Mouse (Mus musculus) intestine, embryonic 14.5 days (tissue): ENCODE measurements at regions not wholly inside any gene's neighbourhood (a gene's known extent, or its start where the extent isn't known, plus 50 kb on each side); places are given as distances from the start of the nearest gene placed in this dataset.

Source experiments
- ATAC-seq: fragments of 200-750 bp; cut with Nextera tagmentation; replicated peaks from 2 replicates; pipeline ENCODE4 v1.8.0; 2017; ENCODE audit warnings: low read depth, moderate number of reproducible peaks, moderate TSS enrichment, moderate library complexity; ENCODE audit not compliant: low FRiP score, low TSS enrichment
- DNase-seq: peaks from one replicate; pipeline ENCODE4 v3.0.0-alpha.2; 2018; ENCODE audit warnings: low spot score
- H3K27ac ChIP-seq: fragments of 300-500 bp; sonication (generic); 2 replicates; pipeline ENCODE4 v1.5.1; 2014; ENCODE audit warnings: low read depth, mild to moderate bottlenecking, control low read depth
- H3K27me3 ChIP-seq: fragments of 300-500 bp; sonication (generic); replicated peaks from 2 replicates; pipeline ENCODE4 v1.6.1; 2014; ENCODE audit warnings: low read length, control low read depth; ENCODE audit not compliant: control insufficient read depth, insufficient read depth
- H3K36me3 ChIP-seq: fragments of 300-500 bp; sonication (generic); 2 replicates; pipeline ENCODE4 v1.6.1; 2014; ENCODE audit warnings: low read length, control low read depth; ENCODE audit not compliant: control insufficient read depth, insufficient read depth
- H3K4me1 ChIP-seq: fragments of 300-500 bp; sonication (generic); replicated peaks from 2 replicates; pipeline ENCODE4 v1.6.1; 2014; ENCODE audit warnings: low read length, control low read depth, mixed read lengths; ENCODE audit not compliant: control insufficient read depth, insufficient read depth
- H3K4me2 ChIP-seq: fragments of 300-500 bp; sonication (generic); 2 replicates; pipeline ENCODE4 v1.6.1; 2014; ENCODE audit warnings: low read length
- H3K4me3 ChIP-seq: fragments of 300-500 bp; sonication (generic); 2 replicates; pipeline ENCODE4 v1.5.1; 2014; ENCODE audit warnings: low read depth, low read length, control low read depth, mixed read lengths
- H3K9ac ChIP-seq: fragments of 300-500 bp; sonication (generic); 2 replicates; pipeline ENCODE4 v1.6.1; 2014; ENCODE audit warnings: mild to moderate bottlenecking, low read length
- H3K9me3 ChIP-seq: fragments of 300-500 bp; sonication (generic); 2 replicates; pipeline ENCODE4 v1.6.1; 2016; ENCODE audit warnings: low read length, control low read depth; ENCODE audit not compliant: control insufficient read depth
- WGBS: fragments of 180-500 bp; shearing (Covaris S2); extraction: QIAGEN DNeasy Blood & Tissue Kit; methylation state at CpG from one replicate; pipeline ENCODE4 v1.1.7; 2014; 5-methylcytosine and 5-hydroxymethylcytosine counted together

DNA sequence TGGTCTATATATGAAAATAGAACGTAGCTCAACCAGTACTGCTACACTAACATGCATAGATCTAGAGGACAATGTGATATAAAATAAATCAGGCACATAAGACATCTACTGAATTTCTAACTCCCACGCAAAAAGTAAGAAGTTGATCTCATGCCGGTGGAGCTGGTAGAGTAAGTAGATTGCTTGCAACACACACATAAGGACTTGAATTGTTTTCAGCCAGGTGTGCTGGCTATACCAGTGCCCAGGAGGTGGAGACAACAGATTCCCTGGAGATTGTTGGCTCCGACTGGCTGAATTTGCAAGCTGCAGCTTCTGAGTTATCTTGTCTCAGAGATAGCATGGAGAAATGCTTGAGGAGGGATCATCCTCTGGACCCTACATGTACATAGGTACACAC lies 331.6 kb upstream of the Tenm3 start:
- ATAC-seq, result no peak
- H3K9me3 ChIP-seq, result no peaks in the 10 kb centered on the region
- no peak overlapping the region for H3K9ac ChIP-seq
- DNase-seq, result no peak
- H3K4me1 ChIP-seq, result no peaks in the 10 kb centered on the region
- 90% methylated on average over 4 of the region's 4 CpGs for WGBS
- no peak overlapping the region for H3K4me2 ChIP-seq
- no peaks in the 10 kb centered on the region for H3K27me3 ChIP-seq
- no peak overlapping the region for H3K27ac ChIP-seq
- H3K36me3 ChIP-seq, result no peaks in the 10 kb centered on the region
- no peak overlapping the region for H3K4me3 ChIP-seq

DNA sequence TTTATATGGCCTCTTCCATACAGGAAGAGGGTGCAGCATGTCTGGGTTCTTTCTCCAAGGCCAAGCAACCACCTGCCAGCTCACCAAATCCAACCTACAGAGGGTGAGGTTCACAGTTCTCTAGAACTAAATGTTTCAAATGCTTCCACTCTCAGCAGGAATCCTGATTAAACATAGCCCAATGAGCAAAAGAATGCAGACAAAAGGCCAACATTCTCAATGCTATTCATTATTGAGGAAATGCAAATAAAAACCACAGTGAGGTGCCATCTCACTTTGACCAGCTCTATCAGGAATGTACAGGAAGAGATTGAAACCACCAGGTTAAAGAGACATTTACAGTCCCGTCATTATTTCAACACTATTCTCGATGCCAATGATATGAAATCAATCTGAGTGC lies 331.2 kb upstream of the Tenm3 start:
- Histone ChIP-seq H3K27me3 (no peaks in the 10 kb centered on the region), H3K36me3 (no peaks in the 10 kb centered on the region), H3K27ac (no peak overlapping the region), H3K4me3 (no peak overlapping the region), H3K4me1 (no peaks in the 10 kb centered on the region), H3K4me2 (no peak overlapping the region), H3K9ac (no peak overlapping the region), H3K9me3 (no peaks in the 10 kb centered on the region)
- DNase-seq, result no peak
- no peak for ATAC-seq
- 92% methylated on average over 2 of the region's 2 CpGs for WGBS

- no peak for DNase-seq
- Histone ChIP-seq H3K27me3 (no peaks in the 10 kb centered on the region), H3K9me3 (no peaks in the 10 kb centered on the region), H3K4me1 (no peaks in the 10 kb centered on the region), H3K9ac (no peak overlapping the region), H3K36me3 (no peaks in the 10 kb centered on the region), H3K27ac (no peak overlapping the region), H3K4me3 (no peak overlapping the region), H3K4me2 (no peak overlapping the region)
- ATAC-seq, result no peak
- WGBS, result 65% methylated on average over 4 of the region's 4 CpGs
These were observed 315.6 kb upstream of the Tenm3 start for GRCm38 (mm10) chr8:49159318-49159717.

DNA sequence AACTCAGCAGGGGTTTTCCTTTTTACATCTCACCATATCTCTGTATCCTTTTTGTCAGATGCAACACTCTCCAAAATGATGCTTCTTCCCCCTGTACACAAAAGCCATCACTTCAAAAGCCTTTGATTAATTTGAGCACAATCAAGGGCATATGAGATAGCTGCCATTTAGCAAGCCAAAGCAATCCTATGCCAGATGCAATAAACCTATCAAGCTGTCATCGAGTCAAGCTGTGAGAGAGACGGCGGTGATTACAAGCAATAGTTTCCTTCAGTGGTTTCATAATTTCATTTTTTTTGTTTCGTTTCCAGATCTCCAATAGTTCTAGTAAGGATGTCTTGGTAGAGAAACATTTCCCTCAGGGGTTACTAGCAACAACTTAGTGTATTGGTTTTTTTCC lies 314.4 kb upstream of the Tenm3 start:
- Histone ChIP-seq H3K9ac (no peak overlapping the region), H3K4me3 (no peak overlapping the region), H3K27me3 (no peaks in the 10 kb centered on the region), H3K27ac (no peak overlapping the region), H3K4me1 (no peaks in the 10 kb centered on the region), H3K36me3 (no peaks in the 10 kb centered on the region), H3K4me2 (no peak overlapping the region), H3K9me3 (no peaks in the 10 kb centered on the region)
- WGBS, result 72% methylated on average over 4 of the region's 4 CpGs
- no peak for ATAC-seq
- DNase-seq, result no peak

DNA sequence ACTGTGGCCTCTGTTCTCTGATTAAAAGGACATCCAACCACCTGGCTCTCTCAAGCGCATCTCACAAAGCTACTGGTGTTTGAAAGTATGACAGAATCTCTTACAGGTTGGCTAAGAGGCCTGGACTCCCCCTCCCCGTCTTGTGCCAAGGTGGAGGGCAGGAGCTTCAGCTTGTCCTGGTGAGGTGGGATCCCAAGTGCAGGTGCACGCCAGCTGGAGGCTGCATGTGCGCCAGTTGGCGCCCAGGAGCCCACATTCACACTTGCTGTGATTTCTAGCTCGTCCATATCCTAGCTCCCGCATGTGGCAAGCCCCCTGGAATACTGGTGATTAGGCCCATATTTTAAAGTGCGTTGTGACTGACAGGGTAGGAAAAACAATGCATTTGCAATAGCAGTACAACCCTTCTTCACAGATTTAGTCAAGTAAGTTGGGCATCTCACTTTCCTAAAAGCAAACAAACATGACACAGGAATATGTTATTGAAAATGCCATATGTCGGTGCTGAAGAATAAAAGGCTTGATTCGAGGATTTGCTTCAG lies 292.8 kb upstream of the Tenm3 start:
- Histone ChIP-seq H3K4me3 (no peak overlapping the region), H3K9me3 (no peaks in the 10 kb centered on the region), H3K4me2 (no peak overlapping the region), H3K27me3 (no peaks in the 10 kb centered on the region), H3K27ac (no peak overlapping the region), H3K9ac (no peak overlapping the region), H3K4me1 (no peaks in the 10 kb centered on the region), H3K36me3 (no peaks in the 10 kb centered on the region)
- 88% methylated on average over 10 of the region's 10 CpGs for WGBS
- no peak for ATAC-seq
- no peak for DNase-seq

DNA sequence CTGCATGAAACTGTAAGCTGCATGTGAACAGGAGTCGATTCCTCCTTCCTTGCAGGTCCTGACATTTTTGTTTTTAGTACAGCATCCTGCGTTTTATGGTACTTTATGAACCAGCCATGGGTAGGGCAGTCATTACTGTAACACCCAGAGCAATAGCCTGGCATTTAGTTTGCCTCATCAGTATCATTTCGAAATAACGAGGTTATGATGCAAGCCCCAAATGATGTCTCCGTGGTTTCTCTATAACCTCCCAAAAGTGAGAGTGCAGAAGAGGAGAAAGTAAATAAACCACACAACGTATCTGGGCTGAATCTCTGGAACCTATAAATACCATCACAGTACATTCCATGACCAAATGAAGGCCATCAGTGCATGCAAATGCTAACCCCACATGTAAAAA lies 265.3 kb upstream of the Tenm3 start:
- H3K9me3 ChIP-seq, result no peaks in the 10 kb centered on the region
- no peak for ATAC-seq
- no peak overlapping the region for H3K4me3 ChIP-seq
- H3K36me3 ChIP-seq, result no peaks in the 10 kb centered on the region
- no peak overlapping the region for H3K27ac ChIP-seq
- H3K27me3 ChIP-seq, result no peaks in the 10 kb centered on the region
- DNase-seq, result no peak
- WGBS, result 67% methylated on average over 6 of the region's 6 CpGs
- no peak overlapping the region for H3K4me2 ChIP-seq
- H3K4me1 ChIP-seq, result no peaks in the 10 kb centered on the region
- H3K9ac ChIP-seq, result no peak overlapping the region

DNA sequence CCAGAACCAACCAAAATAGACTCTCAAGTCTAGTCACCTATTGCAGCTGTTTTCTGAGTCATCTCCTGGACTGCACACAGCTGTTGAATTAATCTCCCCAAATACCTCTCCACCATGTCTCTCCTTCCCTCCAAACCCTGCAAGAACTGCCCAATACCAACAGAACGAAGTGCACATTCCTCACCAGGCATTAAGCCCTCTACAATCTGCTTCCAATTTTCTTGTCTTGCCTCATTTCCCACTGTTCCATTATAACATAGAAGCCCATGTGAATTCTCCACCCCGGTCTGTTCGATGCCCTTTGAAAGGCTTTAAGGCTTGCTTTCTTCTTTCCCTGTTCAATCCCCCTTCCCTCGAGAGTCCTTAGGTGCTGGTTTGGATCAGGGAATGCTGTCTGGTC lies 264.9 kb upstream of the Tenm3 start:
- Histone ChIP-seq H3K27me3 (no peaks in the 10 kb centered on the region), H3K4me2 (no peak overlapping the region), H3K4me1 (no peaks in the 10 kb centered on the region), H3K9ac (no peak overlapping the region), H3K36me3 (no peaks in the 10 kb centered on the region), H3K9me3 (no peaks in the 10 kb centered on the region), H3K27ac (no peak overlapping the region), H3K4me3 (no peak overlapping the region)
- WGBS, result 62% methylated on average over 4 of the region's 4 CpGs
- DNase-seq (no peak), ATAC-seq (no peak)

GRCm38 (mm10) chr8:49106531-49106930 lies 262.8 kb upstream of the Tenm3 start:
- H3K27ac ChIP-seq, result no peak overlapping the region
- no peak overlapping the region for H3K4me2 ChIP-seq
- no peak for DNase-seq
- H3K36me3 ChIP-seq, result no peaks in the 10 kb centered on the region
- H3K4me3 ChIP-seq, result no peak overlapping the region
- 76% methylated on average over 3 of the region's 3 CpGs for WGBS
- H3K4me1 ChIP-seq, result no peaks in the 10 kb centered on the region
- no peak overlapping the region for H3K9ac ChIP-seq
- no peak for ATAC-seq
- H3K27me3 ChIP-seq, result no peaks in the 10 kb centered on the region
- H3K9me3 ChIP-seq, result no peaks in the 10 kb centered on the region

- ATAC-seq (no peak), DNase-seq (no peak)
- Histone ChIP-seq H3K4me1 (no peaks in the 10 kb centered on the region), H3K36me3 (no peaks in the 10 kb centered on the region), H3K9me3 (peaks cover 6% of the 10 kb centered on the region; the same call in 1 of the 2 replicates), H3K9ac (no peak overlapping the region), H3K4me2 (no peak overlapping the region), H3K4me3 (no peak overlapping the region), H3K27me3 (no peaks in the 10 kb centered on the region), H3K27ac (no peak overlapping the region)
- 92% methylated on average over 7 of the region's 7 CpGs for WGBS
These were observed 257.4 kb upstream of the Tenm3 start for GRCm38 (mm10) chr8:49101156-49101555.
